Mouse (Mus musculus) right cerebral cortex, adult 2 months (tissue): ENCODE results near the gene Spred3.
"Not testable (repeated sequence)": the region's sequence is repeated elsewhere in the genome, so short reads cannot be mapped to it uniquely, and the experiment has no call there.

Experiments
- DNase-seq, 2 experiments: peaks; one replicate each; pipeline ENCODE4 v3.0.0; 2021 to 2022; ENCODE audit warnings: low spot score in 2 of 2

Gene Spred3

DNA sequence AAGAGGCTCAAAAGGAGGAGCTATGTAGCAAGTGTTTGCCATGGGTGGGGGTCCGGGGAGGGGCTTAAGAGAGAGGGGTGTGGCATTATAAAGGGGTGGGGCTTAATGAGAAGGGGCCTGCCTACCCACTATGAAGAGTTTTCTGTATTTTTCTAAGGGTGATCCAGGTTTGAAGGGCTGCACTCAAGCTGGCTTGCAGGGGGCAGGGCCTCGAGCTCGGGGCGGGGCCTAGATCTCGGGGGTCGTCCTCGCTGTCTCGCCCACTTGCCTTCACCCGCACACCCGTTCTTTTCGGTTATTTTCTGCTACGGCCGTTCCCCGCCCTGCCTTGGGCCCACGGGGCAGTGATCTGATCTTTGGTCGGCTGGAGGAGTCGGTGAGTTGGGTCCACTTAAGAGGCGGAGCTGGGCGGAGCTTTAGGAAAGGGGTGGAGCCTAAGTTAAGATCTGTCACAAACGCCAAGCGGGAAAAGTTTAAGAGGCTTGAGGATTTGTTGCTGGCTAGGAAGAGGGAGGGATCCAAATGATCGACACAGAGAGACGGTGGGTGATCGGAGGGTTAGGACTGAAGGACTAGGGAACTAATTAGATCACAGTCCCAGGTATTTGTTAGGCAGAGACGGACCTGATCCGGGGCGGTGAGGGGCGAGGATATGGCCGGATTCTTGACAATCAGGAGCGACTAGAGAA, at the start of gene Spred3, which contains the start of gene Ggn:
Gene Spred3 (minus strand): TSS at position 346 of the 689 bp plus-strand sequence.
Gene Ggn (plus strand): TSS at position 145 of the 689 bp plus-strand sequence.
- peak; percentile 39 to 64 for DNase-seq

DNA sequence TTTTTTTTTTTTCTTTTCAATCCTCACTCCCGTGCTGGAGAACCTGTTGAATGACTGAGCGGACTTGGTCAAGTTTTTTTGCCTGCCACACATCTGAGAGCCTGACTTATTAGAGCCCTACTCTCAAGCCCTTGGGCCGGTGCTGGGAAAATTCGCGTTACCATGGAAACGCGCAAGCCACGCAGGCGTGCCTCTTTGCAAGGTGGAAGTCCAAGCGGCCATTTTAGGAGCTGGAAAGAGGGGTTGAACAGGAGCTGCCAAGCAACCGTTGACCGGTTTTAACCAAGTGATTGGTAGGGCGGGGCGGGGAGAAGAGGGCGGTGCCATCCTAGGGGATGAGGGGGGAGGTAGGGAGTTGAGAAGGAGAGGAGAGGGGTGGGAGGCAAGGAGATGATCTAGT, 44.6 kb upstream of the Spred3 start:
- DNase-seq, result no peak

DNA sequence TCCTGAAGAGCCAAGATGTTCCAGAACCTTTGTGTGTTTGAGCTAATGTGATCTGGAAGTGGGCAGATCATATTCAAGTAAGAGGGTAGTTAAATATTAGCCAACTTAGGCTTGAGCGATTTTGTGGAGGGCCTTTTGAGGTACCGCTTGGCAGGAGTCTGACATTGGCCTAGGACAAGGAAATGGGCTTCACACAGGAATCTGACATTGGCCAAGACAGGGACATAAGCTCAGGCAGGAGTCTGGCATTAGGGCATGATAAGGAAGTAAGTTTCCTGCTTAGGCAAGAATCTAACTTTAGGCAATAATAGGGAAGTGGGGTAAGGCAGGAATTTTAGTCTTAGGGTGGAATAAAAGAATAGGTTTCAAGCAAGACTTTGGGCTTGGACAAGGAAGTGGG, 44.0 kb upstream of the Spred3 start:
- DNase-seq, result no peak

DNA sequence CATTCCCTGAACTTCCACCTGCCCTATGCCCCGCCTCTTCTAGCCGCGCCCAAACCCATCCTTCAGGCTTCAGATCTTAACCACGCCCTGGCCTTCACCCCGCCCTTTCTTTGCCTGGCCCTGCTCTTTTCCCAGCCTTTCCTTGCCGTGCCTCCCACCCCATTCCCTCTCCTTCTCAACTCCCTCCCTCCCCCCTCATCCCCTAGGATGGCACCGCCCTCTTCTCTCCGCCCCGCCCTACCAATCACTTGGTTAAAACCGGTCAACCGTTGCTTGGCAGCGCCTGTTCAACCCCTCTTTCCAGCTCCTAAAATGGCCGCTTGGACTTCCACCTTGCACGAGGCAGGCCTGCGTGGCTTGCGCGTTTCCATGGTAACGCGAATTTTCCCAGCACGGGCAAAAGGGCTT, 43.5 kb upstream of the Spred3 start, which contains the start of gene Catsperg1:
Gene Catsperg1 (minus strand): TSS at position 361 of the 408 bp plus-strand sequence.
- no peak for DNase-seq

DNA sequence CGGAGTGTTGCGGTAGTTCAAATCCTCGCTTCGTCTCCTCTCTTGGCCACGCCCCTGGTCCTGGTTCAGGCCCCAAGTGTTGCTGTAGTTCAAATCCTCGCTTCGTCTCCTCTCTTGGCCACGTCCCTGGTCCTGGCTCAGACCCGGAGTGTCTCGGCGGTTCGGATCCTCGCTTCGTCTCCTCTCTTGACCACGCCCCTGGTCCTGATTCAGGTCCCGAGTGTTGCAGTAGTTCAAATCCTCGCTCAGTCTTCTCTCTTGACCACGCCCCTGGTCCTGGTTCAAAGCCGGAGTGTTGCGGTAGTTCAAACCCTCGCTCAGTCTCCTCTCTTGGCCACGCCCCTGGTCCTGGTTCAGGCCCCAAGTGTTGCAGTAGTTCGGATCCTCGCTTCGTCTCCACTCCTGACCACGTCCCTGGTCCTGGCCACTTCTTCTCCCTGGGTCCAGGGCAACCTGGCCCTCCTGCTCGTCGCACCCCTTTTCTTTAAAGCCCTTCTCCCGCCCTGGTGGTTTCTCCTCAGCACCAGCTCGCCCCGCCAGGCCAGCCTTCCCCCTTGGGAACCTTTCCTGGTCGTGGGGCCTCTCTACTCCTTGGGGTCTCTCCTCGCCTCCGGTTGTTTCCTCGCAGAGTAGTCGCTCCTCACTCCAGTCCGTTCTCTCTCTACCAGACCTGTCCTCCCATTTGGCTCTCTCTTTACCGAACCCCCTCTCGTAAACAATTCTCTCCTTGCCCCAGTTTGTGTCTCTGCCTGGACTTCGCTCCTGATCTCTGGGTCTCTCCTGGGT, 42.8 kb upstream of the Spred3 start:
- DNase-seq, result not testable (repeated sequence)

DNA sequence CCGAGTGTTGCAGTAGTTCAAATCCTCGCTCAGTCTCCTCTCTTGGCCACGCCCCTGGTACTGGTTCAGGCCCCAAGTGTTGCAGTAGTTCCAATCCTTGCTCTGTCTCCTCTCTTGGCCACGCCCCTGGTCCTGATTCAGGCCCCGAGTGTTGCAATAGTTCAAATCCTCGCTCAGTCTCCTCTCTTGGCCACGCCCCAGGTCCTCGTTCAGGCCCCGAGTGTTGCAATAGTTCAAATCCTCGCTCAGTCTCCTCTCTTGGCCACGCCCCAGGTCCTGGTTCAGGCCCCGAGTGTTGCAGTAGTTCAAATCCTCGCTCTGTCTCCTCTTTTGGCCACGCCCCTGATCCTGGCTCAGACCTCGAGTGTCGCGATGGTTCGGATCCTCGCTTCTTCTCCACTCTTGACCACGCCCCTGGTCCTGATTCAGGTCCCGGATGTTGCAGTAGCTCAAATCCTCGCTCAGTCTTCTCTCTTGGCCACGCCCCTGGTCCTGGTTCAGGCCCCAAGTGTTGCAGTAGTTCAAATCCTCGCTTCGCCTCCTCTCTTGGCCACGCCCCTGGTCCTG, 42.1 kb upstream of the Spred3 start:
- DNase-seq, result no peak

DNA sequence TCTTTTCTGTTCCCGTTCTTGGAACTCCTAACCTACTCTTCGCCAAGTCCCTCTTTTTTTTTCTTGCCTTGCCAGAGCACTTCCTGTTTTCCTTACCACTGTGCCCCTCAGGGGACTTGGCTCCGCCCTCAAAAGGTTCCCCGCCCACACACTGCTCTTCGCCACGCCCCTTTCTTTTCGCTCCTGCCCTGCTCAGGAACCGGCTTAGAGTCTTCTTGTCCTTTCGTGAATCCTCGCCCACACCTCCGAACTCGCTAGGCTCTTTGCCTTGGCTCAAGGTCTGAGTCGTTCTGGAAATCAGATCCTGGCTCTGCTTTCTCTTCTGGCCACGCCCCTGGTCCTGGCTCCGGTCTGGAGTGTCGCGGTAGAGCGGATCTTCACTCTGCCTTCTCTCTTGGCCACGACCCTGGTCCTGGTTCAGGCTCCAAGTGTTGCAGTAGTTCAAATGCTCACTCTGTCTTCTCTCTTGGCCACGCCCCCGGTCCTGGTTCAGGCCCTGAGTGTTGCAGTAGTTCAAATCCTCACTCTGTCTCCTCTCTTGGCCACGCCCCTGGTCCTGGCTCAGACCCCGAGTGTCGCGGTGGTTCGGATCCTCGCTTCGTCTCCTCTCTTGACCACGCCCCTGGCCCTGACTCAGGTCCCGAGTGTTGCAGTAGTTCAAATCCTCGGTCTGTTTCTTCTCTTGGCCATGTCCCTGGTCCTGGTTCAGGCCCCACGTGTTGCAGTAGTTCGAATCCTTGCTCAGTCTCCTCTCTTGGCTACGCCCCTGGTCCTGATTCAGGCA, 41.4 kb upstream of the Spred3 start:
- DNase-seq, result no peak

DNA sequence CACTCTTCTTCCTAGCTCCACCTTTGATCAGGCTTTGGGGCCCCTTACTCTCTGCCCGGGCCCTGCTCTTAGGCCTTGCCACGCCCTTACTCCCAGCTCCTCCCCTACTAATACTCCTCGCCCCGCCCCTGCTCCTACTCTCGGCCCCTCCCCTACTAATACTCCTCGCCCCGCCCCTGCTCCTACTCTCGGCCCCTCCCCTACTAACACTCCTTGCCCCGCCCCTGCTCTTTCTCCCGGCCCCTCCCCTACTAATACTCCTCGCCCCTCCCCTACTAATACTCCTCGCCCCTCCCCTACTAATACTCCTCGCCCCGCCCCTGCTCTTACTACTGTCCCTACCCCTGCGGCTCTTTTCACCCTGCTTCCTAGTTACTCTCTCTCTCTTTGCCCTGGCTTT, 40.8 kb upstream of the Spred3 start:
- not testable (repeated sequence) for DNase-seq

DNA sequence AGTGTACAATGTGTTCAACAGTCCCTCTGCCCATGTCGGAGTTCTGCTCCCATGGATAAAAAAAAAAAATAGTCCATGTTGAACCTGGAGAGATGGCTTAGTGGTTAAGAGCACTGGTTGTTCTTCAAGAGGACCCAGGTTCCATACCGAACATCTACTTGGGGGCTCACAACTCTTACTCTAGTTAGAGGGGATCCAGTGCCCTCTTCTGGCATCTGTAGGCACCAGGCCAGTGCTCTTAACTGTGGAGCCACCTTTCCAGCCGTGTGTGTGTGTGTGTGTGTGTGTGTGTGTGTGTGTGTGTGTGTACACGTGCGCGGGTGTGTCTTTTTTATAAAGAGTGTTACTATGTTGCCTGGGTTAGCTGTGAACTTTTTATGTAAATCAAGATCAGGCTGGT, 32.4 kb upstream of the Spred3 start:
- no peak for DNase-seq

DNA sequence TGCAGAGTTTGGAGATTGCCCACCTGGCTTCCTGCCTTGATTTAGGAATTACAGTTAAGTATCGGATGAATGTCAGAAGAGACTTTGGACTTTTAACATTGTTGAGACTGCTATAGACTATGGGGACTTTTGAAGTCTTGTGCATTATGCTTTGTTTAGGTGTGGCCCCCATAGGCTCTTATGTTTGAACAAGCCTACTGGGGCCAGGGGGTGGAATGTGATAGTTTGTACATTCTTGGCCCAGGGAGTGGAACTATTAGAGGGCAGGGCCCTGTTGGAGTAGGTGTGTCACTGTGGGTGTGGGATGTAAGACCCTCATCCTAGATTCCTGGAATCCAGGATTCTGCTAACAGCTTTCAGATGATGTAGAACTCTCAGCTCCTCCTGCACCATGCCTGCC, 24.0 kb upstream of the Spred3 start:
- not testable (repeated sequence) for DNase-seq

GRCm38 (mm10) chr7:29181323-29181722, 11.1 kb upstream of the Spred3 start:
- not testable (repeated sequence) for DNase-seq

GRCm38 (mm10) chr7:29180854-29181236, 10.6 kb upstream of the Spred3 start:
- DNase-seq, result no peak

- peak; percentile 94 to 95 for DNase-seq
These were observed 10.1 kb upstream of the Spred3 start, which contains the start of gene Psmd8 for GRCm38 (mm10) chr7:29180077-29180853. Psmd8 (minus strand) TSS chr7:29180701.

- DNase-seq, result no peak
These were observed 9.1 kb upstream of the Spred3 start for GRCm38 (mm10) chr7:29179323-29179722.

- no peak for DNase-seq
These were observed 7.9 kb upstream of the Spred3 start for GRCm38 (mm10) chr7:29178106-29178505.

GRCm38 (mm10) chr7:29172390-29173016, 2.3 kb upstream of the Spred3 start:
- DNase-seq, result no peak

DNA sequence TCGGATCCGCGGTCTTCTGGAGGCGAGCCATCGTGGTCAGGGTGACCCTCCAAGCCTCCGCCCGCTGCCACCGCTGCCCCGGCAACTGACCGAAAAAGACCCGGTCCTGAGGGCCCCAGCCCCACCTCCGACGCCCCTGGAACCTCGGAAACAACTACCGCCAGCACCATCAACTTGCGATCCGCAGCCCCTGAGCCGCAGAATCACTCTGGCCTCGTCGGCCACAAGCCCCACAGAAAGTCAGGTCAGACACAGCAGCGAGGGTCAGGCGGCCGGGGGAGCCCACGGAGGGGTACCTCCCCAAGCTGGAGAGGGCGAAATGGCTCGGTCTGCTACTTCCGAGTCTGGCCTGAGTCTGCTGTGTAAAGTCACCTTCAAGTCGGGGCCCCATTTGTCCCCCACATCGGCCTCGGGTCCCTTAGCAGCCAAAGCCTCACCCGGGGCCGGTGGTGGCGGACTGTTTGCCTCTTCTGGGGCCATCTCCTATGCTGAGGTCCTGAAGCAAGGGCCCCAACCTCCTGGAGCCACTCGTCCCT, 1.4 kb upstream of the Spred3 start:
- DNase-seq, result no peak

- DNase-seq, result no peak
These were observed 747 bp upstream of the Spred3 start for GRCm38 (mm10) chr7:29170755-29171561.
